Mouse (Mus musculus) testis, adult 2 months (tissue): ENCODE measurements around the gene Spg20. TPM values are rescaled to one million over a fixed set of nuclear protein-coding genes. Genes with fewer than 3 reads are reported as not detected.

ENCODE experiments used
- H3K27ac ChIP-seq: fragments of 200-500 bp; 2 replicates; pipeline ENCODE4 v1.5.1; 2012; ENCODE audit warnings: low read depth, low read length; ENCODE audit not compliant: control insufficient read depth, insufficient read depth
- H3K27me3 ChIP-seq: fragments of 200-500 bp; 2 replicates; pipeline ENCODE4 v1.6.1; 2012; ENCODE audit warnings: mild to moderate bottlenecking, low read length, moderate library complexity; ENCODE audit not compliant: control insufficient read depth, insufficient read depth
- H3K36me3 ChIP-seq: fragments of 200-500 bp; 2 replicates; pipeline ENCODE4 v1.6.1; 2012; ENCODE audit warnings: mild to moderate bottlenecking, low read length; ENCODE audit not compliant: control insufficient read depth, insufficient read depth
- H3K4me1 ChIP-seq: fragments of 200-500 bp; 2 replicates; pipeline ENCODE4 v1.6.1; 2012; ENCODE audit warnings: low read length; ENCODE audit not compliant: control insufficient read depth, insufficient read depth
- H3K4me3 ChIP-seq: fragments of 200-500 bp; 2 replicates; pipeline ENCODE4 v1.5.1; 2012; ENCODE audit warnings: low read depth, mild to moderate bottlenecking, low read length, moderate library complexity, mixed read lengths; ENCODE audit not compliant: control insufficient read depth
- CTCF ChIP-seq: fragments of 200-500 bp; IDR thresholded peaks from 2 replicates; pipeline ENCODE4 v1.5.1; 2012; ENCODE audit warnings: low read depth, mild to moderate bottlenecking, inconsistent platforms, low read length, moderate library complexity; ENCODE audit not compliant: control insufficient read depth, insufficient read depth, insufficient replicate concordance
- POLR2A ChIP-seq: fragments of 200-500 bp; IDR thresholded peaks from 2 replicates; pipeline ENCODE4 v1.6.1; 2012; ENCODE audit warnings: low read depth, mild to moderate bottlenecking, inconsistent platforms, low read length, moderate library complexity; ENCODE audit not compliant: control insufficient read depth
- polyA plus RNA-seq: library from polyadenylated mRNA; depleted of rRNA; stranded (reverse); fragments of >200 nt; gene quantifications from 2 replicates; pipeline ENCODE4 v1.2.3, GENCODE M21; 2012

Gene Spg20
- polyA plus RNA-seq, 1 experiment, result 12.9 TPM

DNA sequence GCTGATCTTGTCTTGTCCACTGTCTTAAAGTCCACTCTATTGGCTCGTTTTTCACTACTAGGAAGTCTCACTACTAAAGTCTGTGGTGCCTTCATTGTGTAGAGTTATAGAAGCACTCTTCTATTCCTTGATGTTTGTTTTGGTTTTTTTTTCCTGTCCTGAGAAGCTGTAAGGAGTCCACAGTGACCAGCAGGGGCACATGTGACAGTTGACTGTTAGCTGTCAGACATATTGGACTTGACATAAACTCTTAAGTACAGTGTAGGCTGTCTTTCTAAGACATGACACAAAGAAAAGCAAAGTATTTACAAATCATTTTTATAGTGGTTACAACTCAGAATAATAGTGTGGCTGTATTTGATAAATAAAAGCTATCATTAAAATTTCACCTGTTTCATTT lies 3.2 kb downstream of the Spg20 start:
- Histone ChIP-seq H3K27me3 (no peaks in the 10 kb centered on the region), H3K4me1 (peaks cover 8% of the 10 kb centered on the region), H3K27ac (peak overlapping the region; percentile 62; the same call in 1 of the 2 replicates), H3K4me3 (no peak overlapping the region), H3K36me3 (no peaks in the 10 kb centered on the region; the same call in 1 of the 2 replicates)
- no peak for TF ChIP-seq POLR2A
- TF ChIP-seq CTCF, result no peak

DNA sequence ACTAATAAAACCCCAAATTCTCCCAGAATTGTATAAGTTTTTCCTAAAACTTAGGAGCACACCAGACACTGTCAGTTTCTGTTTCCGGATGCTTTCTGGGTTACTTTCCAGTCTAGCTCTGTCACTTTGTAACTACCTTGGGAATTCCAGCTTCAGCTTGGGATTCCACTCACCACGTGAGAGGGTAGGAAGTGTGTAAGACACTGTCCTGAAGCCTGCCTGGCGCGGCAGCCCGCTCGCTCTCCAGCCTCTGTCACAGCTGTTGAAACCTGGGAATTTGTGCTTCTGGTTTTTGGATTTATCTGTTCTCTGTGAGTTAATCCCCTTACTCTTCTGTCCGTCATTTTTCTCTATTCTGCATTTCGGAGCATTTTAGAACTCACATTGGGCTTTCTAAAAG lies 4.1 kb downstream of the Spg20 start:
- Histone ChIP-seq H3K4me1 (peaks cover 8% of the 10 kb centered on the region), H3K27ac (no peak overlapping the region), H3K36me3 (no peaks in the 10 kb centered on the region; the same call in 1 of the 2 replicates), H3K27me3 (no peaks in the 10 kb centered on the region), H3K4me3 (no peak overlapping the region)
- TF ChIP-seq POLR2A (no peak), CTCF (no peak)

DNA sequence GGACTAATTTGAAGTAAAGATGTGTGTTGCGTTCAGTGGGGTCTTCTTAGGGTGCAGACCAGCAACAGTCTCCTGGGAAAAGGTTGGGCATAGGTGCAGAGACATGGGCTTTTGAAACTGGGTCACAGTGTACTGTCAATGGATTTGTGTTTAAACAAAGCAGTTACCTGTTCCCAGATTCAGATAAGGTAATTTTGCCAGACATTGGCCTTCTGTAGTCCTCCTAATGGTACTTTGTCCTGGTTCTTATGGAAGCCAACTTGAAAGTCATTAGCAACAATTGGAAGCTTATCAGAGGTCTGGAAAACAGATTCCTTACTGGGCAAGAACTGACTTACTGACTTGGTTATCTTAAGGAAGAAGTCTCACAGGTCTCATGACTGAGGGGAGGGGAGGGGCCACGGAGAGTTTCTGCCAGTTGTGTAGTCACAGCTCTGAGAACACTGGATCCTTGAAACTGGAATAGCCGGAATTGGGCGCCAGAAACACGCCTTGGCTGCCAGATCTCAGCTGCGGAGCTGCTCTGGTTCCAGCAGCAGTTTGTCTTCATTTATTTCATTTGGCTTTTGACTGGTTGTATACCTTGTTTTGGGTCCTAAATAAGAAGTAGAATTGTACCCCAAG lies 7.5 kb downstream of the Spg20 start:
- TF ChIP-seq POLR2A (no peak), CTCF (no peak)
- H3K36me3 ChIP-seq, result no peaks in the 10 kb centered on the region; the same call in 1 of the 2 replicates

DNA sequence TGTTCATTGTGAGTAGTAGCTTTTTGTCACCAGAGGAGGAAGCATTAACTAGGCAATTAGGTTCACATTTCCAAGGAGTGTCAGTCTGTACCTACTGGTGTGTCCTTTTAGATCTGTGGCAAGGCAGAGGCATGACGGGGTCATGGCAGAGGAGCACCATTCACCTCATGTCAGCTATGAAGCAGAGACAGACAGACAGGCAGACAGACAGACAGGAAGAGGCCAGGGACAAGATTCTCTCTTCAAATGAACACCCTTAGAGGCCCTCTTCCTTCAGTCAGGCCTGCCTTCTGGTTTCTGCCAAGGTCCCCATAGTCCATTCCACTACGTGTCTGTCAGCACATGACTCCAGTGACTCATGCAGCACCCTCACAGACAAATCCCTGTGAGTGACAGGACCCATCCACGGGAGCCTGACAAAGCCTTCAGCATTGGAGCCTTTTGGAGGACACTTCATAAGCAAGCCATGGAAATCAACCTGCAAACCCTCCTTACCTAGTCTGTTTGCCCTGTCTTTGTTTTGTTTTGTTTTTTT lies 10.5 kb downstream of the Spg20 start:
- TF ChIP-seq POLR2A (no peak), CTCF (no peak)
- no peaks in the 10 kb centered on the region for H3K27me3 ChIP-seq
- no peak overlapping the region for H3K27ac ChIP-seq
- peaks cover under 1% of the 10 kb centered on the region; the same call in 1 of the 2 replicates for H3K4me1 ChIP-seq
- no peak overlapping the region for H3K4me3 ChIP-seq
- no peaks in the 10 kb centered on the region for H3K36me3 ChIP-seq

More for the DNA sequence above, 7.5 kb downstream of the Spg20 start:
- Histone ChIP-seq H3K27me3 (no peaks in the 10 kb centered on the region), H3K4me1 (peaks cover 6% of the 10 kb centered on the region), H3K4me3 (no peak overlapping the region), H3K27ac (no peak overlapping the region)

DNA sequence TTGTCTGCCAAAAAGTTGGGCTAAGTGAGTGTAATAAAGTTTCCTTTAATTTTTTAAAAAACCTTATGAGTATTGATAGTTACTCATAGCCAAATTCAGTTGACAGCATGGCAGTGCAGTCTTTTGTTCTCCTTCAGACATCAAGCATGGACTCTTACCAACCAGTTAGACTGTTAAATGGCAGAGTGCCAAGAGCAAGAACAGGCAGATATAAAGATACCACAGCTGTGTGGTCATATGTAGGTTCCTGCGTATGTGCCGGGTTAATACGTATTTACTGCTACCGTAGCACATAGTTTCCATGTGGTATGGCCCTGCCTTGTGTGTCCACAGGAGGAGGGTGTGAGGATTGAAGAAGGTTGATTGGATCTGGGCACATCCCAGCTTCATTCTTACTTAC lies 11.2 kb downstream of the Spg20 start:
- Histone ChIP-seq H3K4me1 (no peaks in the 10 kb centered on the region), H3K27ac (no peak overlapping the region), H3K27me3 (no peaks in the 10 kb centered on the region), H3K4me3 (no peak overlapping the region), H3K36me3 (no peaks in the 10 kb centered on the region)
- TF ChIP-seq CTCF (no peak), POLR2A (no peak)

DNA sequence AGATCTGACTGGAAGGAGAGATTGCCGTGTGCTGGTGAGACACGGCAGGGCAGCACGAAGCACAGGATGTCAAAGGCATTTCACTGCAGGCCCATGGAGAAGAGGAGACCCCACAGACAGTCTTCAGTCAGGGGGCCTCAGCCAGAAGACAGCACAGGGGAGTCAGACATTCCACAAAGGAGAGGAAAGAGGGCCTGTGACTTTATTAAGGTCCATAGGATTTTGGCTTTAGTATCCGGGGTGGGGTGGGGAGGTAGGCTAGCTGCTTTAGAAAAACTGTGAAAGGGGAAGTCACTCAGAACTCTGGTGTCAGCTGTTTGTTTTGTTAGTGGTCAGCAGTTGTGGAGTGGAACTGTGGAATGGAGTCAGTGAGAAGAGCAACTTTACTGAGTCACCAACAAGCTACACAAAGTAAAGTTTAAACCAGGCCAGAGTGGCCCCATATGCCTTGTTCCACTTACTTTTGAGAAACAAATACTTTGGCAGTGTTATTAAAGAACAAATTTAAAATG lies 17.3 kb downstream of the Spg20 start:
- Histone ChIP-seq H3K4me3 (no peak overlapping the region), H3K4me1 (no peaks in the 10 kb centered on the region), H3K36me3 (no peaks in the 10 kb centered on the region; the same call in 1 of the 2 replicates), H3K27ac (no peak overlapping the region), H3K27me3 (no peaks in the 10 kb centered on the region)
- no peak for TF ChIP-seq POLR2A
- TF ChIP-seq CTCF, result no peak

DNA sequence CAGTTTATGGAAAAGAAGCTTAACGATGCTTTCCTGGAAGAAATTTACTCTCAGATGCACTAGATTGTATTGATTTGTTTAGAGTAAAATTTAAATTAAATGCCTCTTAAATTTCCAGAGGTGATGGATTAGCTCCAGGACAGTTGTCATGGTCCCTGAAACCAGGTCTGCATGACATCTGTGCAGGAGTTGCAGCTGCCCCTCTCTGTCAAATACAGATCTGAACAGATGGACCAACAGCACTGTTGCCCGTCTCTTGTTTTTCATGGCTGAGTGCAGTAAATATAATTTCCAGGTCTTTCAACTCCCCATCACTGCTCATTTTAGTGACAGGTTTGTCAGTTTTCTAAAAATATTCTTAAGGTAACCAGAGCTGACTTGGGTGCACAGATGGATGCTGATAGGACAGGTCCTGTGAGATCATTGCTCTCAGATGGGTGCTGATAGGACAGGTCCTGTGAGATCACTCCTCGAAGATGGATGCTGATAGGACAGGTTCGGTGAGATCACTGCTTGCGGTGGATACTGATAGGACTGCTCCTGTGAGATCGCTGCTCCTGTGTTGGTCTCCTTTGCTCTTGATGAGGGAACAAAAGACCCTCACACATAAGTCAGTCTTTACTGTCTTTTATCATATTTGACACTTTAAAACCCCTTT lies 19.8 kb downstream of the Spg20 start:
- no peak for TF ChIP-seq POLR2A
- no peak for TF ChIP-seq CTCF
- no peaks in the 10 kb centered on the region; the same call in 1 of the 2 replicates for H3K36me3 ChIP-seq
- H3K4me3 ChIP-seq, result no peak overlapping the region
- no peaks in the 10 kb centered on the region for H3K27me3 ChIP-seq
- no peaks in the 10 kb centered on the region; the same call in 1 of the 2 replicates for H3K4me1 ChIP-seq
- no peak overlapping the region for H3K27ac ChIP-seq
